Mouse (Mus musculus) mesoderm, embryonic 11.5 days (tissue): ENCODE results near the gene Gng7.
A peak's percentile ranks its signal among the peaks of the same experiment; 100 is the strongest.

ENCODE experiments used
- DNase-seq: peaks from one replicate; pipeline ENCODE4 v3.0.0-alpha.2; 2012; ENCODE audit warnings: low read depth, low spot score

Gene Gng7

GRCm38 (mm10) chr10:80930361-80931152, 84.2 kb downstream of the Gng7 start:
- no peak for DNase-seq

GRCm38 (mm10) chr10:80929299-80930226, 85.2 kb downstream of the Gng7 start, which contains the start of gene Gadd45b:
TSS of gene Gadd45b (plus strand) at chr10:80930073.
- DNase-seq, result peak; percentile 99

- peak; percentile 92 for DNase-seq
Observed at GRCm38 (mm10) chr10:80928586-80929298, 86.0 kb downstream of the Gng7 start.

- no peak for DNase-seq
Observed at GRCm38 (mm10) chr10:80925472-80925871, 89.3 kb downstream of the Gng7 start.

GRCm38 (mm10) chr10:80921923-80922322, 92.8 kb downstream of the Gng7 start:
- DNase-seq, result no peak

GRCm38 (mm10) chr10:80917779-80918434, 96.8 kb downstream of the Gng7 start, which contains the start of gene Lmnb2:
TSS of gene Lmnb2 (minus strand) at chr10:80918245.
- peak; percentile 73 for DNase-seq

- DNase-seq, result no peak
Observed at GRCm38 (mm10) chr10:80917336-80917778, 97.4 kb downstream of the Gng7 start.

- no peak for DNase-seq
Observed at GRCm38 (mm10) chr10:80915736-80916135, 99.0 kb downstream of the Gng7 start.

GRCm38 (mm10) chr10:80915260-80915659, 99.5 kb downstream of the Gng7 start:
- DNase-seq, result no peak

GRCm38 (mm10) chr10:80914253-80914656, 100.5 kb downstream of the Gng7 start:
- DNase-seq, result no peak

GRCm38 (mm10) chr10:80913364-80914011, 101.3 kb downstream of the Gng7 start:
- no peak for DNase-seq

GRCm38 (mm10) chr10:80911891-80912290, 102.9 kb downstream of the Gng7 start:
- no peak for DNase-seq

GRCm38 (mm10) chr10:80911354-80911753, 103.4 kb downstream of the Gng7 start:
- no peak for DNase-seq

GRCm38 (mm10) chr10:80909375-80910162, 105.2 kb downstream of the Gng7 start:
- no peak for DNase-seq

- no peak for DNase-seq
Observed at GRCm38 (mm10) chr10:80904709-80905108, 110.0 kb downstream of the Gng7 start.

GRCm38 (mm10) chr10:80904004-80904693, 110.6 kb downstream of the Gng7 start:
- DNase-seq, result no peak

- no peak for DNase-seq
Observed at GRCm38 (mm10) chr10:80903282-80903681, 111.5 kb downstream of the Gng7 start.

GRCm38 (mm10) chr10:80902273-80902940, 112.3 kb downstream of the Gng7 start:
- DNase-seq, result no peak
